Mouse (Mus musculus) liver, embryonic 14.5 days (tissue): ENCODE results near the gene Jund.

Source experiments
- CTCF ChIP-seq: IDR thresholded peaks from 2 replicates; pipeline ENCODE4 v1.5.1; 2016; ENCODE audit warnings: antibody characterized with exemption, low read depth, control low read depth
- EP300 ChIP-seq: IDR thresholded peaks from 2 replicates; pipeline ENCODE4 v1.6.1; 2016; ENCODE audit warnings: antibody characterized with exemption, low read depth

DNA sequence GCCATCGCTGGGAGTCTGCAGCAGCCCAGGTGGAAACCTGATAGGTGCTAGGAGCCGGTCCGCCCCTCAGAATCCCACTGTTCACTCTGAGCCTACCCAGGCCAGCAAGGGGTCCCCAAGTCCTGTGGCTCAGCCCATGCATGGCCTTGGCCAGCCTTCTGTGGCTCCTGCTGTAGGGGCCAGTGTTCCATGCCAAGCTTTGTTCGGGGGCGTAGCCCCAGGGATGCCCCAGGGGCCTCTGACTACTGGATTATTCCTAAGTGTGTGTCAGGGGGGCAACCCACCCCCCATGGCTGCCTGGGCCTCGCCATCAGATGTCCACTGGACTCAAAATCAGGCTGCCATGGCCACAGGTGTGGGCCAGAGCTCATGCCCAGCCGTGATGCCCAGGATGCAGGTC is 15.2 kb downstream of the Jund start:
- TF ChIP-seq CTCF, result no peak
- no peak for TF ChIP-seq EP300
